ENCODE assay signal across 8 mouse cellular contexts in the genomic region with DNA sequence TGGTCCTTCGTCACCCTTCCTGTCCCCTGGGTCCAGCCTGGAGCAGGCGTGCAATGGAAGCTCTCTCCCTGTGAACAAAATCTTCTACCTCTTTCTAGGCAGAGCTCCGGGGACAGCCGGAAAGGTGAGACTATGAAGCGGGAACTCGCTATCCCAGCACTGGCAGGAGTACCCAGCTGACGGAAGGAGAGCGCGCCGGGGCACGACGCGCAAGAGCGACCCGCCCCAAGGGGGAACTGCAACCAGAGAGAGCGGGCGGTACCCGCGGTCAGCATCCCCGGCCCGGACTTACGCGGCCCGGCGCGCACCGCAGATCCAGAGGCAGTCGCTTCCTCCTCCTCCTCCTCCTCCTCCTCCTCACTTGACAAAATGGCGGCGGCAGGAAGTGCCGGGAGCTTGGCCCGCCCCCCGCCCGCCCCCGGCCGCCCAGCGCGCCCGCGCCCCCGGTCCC. TPM values are rescaled to one million over a fixed set of nuclear protein-coding genes. Genes with fewer than 3 reads are reported as not detected.
A peak's percentile ranks its signal among the peaks of the same experiment; 100 is the strongest.
DNase-seq lines count a peak whose midpoint lies in the region; ATAC-seq and TF ChIP-seq lines count a peak whose summit lies in the region.

No protein-coding gene starts in this region.

- H3K9ac ChIP-seq in heart, embryonic 14.5 days (ENCODE audit: low read length) = peak overlapping the region; percentile 98
- H3K9ac ChIP-seq in liver, postnatal 0 days (replicated peaks) = peak overlapping the region; percentile 98
- peak overlapping the region; percentile 99 for H3K9ac ChIP-seq in neural tube, embryonic 12.5 days
- peak overlapping the region; percentile 97 for H3K9ac ChIP-seq in stomach, postnatal 0 days (ENCODE audit: low read length)

- peak overlapping the region; percentile 91 to 99 for H3K27ac ChIP-seq in heart, embryonic 14.5 days (replicated peaks in 1 of 2; ENCODE audit: control insufficient read depth in 1 of 2, insufficient read depth in 1 of 2, low read depth in 2 of 2, low read length in 2 of 2)
- peak overlapping the region; percentile 100 for H3K27ac ChIP-seq in liver, postnatal 0 days (ENCODE audit: low read depth)
- peak overlapping the region; percentile 99 for H3K27ac ChIP-seq in neural tube, embryonic 12.5 days
- peak overlapping the region; percentile 100 for H3K27ac ChIP-seq in stomach, postnatal 0 days (replicated peaks)

- H3K36me3 ChIP-seq in heart, embryonic 14.5 days (ENCODE audit: control insufficient read depth, insufficient read depth, low read length) = no peaks in the 10 kb centered on the region
- H3K36me3 ChIP-seq in liver, postnatal 0 days (replicated peaks; ENCODE audit: insufficient read depth, low read length) = no peaks in the 10 kb centered on the region; the same call in 1 of the 2 replicates
- H3K36me3 ChIP-seq in neural tube, embryonic 12.5 days = no peaks in the 10 kb centered on the region
- no peaks in the 10 kb centered on the region for H3K36me3 ChIP-seq in stomach, postnatal 0 days (ENCODE audit: control insufficient read depth, insufficient read depth, low read length)

- TF ChIP-seq POLR2A in brain, embryonic 14.5 days (IDR thresholded peaks at IDR 0.05; ENCODE audit: borderline replicate concordance, extremely low read depth, insufficient read depth, insufficient read length, poor library complexity, severe bottlenecking) = no peak

- WGBS in heart, embryonic 14.5 days = under 1% methylated on average over 22 of the region's 41 CpGs
- under 1% methylated on average over 27 of the region's 41 CpGs for WGBS in liver, postnatal 0 days (ENCODE audit: insufficient replicate concordance)
- WGBS in neural tube, embryonic 12.5 days = 0% methylated on average over 41 of the region's 41 CpGs
- under 1% methylated on average over 27 of the region's 41 CpGs for WGBS in stomach, postnatal 0 days

- no peak for TF ChIP-seq EP300 in liver, postnatal 0 days (IDR thresholded peaks at IDR 0.05; ENCODE audit: low read depth)
- TF ChIP-seq EP300 in stomach, postnatal 0 days (optimal IDR thresholded peaks at IDR 0.05) = no peak

- H3K4me3 ChIP-seq in heart, embryonic 14.5 days (ENCODE audit: control insufficient read depth in 1 of 2, insufficient read depth in 1 of 2, low read depth in 1 of 2, low read length in 2 of 2) = peak overlapping the region; percentile 86 to 94
- peak overlapping the region; percentile 99 for H3K4me3 ChIP-seq in liver, postnatal 0 days (ENCODE audit: low read depth, low read length)
- peak overlapping the region; percentile 89 for H3K4me3 ChIP-seq in neural tube, embryonic 12.5 days
- peak overlapping the region; percentile 97 for H3K4me3 ChIP-seq in stomach, postnatal 0 days (ENCODE audit: low read depth, low read length)

- H3K4me2 ChIP-seq in heart, embryonic 14.5 days (ENCODE audit: low read length) = peak overlapping the region; percentile 74
- peak overlapping the region; percentile 72 for H3K4me2 ChIP-seq in liver, postnatal 0 days (ENCODE audit: low read depth, low read length)
- peak overlapping the region; percentile 80 for H3K4me2 ChIP-seq in neural tube, embryonic 12.5 days (replicated peaks)
- H3K4me2 ChIP-seq in stomach, postnatal 0 days (replicated peaks; ENCODE audit: low read depth) = peak overlapping the region; percentile 69

- DNase-seq in CD8-positive naive resting alpha-beta T cell, adult 2 months (ENCODE audit: low read depth in 2 of 2, low spot score in 2 of 2) = peak; percentile 42 to 48
- peak; percentile 74 for DNase-seq in brain, embryonic 14.5 days (ENCODE audit: low read depth)
- DNase-seq in kidney, postnatal 10 days = peak; percentile 78
- DNase-seq in liver, postnatal 0 days = peak; percentile 80
- peak; percentile 78 for DNase-seq in stomach, postnatal 0 days (ENCODE audit: low spot score)

- peak; percentile 82 for ATAC-seq in erythroid progenitor cell, adult 5-6 weeks (replicated peaks; ENCODE audit: low FRiP score, poor library complexity, severe bottlenecking)
- peak; percentile 57 for ATAC-seq in heart, embryonic 14.5 days (ENCODE audit: insufficient number of reproducible peaks, insufficient read depth, low FRiP score, low read depth)
- ATAC-seq in liver, postnatal 0 days = peak; percentile 69
- ATAC-seq in neural tube, embryonic 12.5 days (ENCODE audit: low FRiP score, low read depth) = peak; percentile 70
- peak; percentile 71 for ATAC-seq in stomach, postnatal 0 days (ENCODE audit: low FRiP score, low TSS enrichment)

- H3K27me3 ChIP-seq in heart, embryonic 14.5 days (ENCODE audit: control insufficient read depth, insufficient read depth, low read length) = no peaks in the 10 kb centered on the region
- H3K27me3 ChIP-seq in liver, postnatal 0 days (ENCODE audit: insufficient read depth, low read length) = no peaks in the 10 kb centered on the region
- no peaks in the 10 kb centered on the region for H3K27me3 ChIP-seq in neural tube, embryonic 12.5 days (replicated peaks)
- no peaks in the 10 kb centered on the region for H3K27me3 ChIP-seq in stomach, postnatal 0 days (ENCODE audit: control insufficient read depth, insufficient read depth, low read length)

- peaks cover 0 to 18% of the 10 kb centered on the region in 2 experiments; a peak in 3 of 4 replicates for H3K4me1 ChIP-seq in heart, embryonic 14.5 days (ENCODE audit: control insufficient read depth in 2 of 2, insufficient read depth in 2 of 2, low read length in 2 of 2)
- H3K4me1 ChIP-seq in liver, postnatal 0 days (ENCODE audit: insufficient read depth) = peaks cover 28% of the 10 kb centered on the region
- peaks cover 20% of the 10 kb centered on the region for H3K4me1 ChIP-seq in neural tube, embryonic 12.5 days
- H3K4me1 ChIP-seq in stomach, postnatal 0 days (replicated peaks; ENCODE audit: control insufficient read depth, insufficient read depth) = no peaks in the 10 kb centered on the region

- no peak for TF ChIP-seq CTCF in brain, embryonic 14.5 days (IDR thresholded peaks at IDR 0.05; ENCODE audit: borderline replicate concordance, extremely low read depth, insufficient read depth, insufficient read length)
- no peak for TF ChIP-seq CTCF in liver, postnatal 0 days (IDR thresholded peaks at IDR 0.05; ENCODE audit: low read depth)
- TF ChIP-seq CTCF in stomach, postnatal 0 days (IDR thresholded peaks at IDR 0.05; ENCODE audit: low read depth) = no peak

- no peaks in the 10 kb centered on the region for H3K9me3 ChIP-seq in heart, embryonic 14.5 days (ENCODE audit: control insufficient read depth, low read length)
- no peaks in the 10 kb centered on the region for H3K9me3 ChIP-seq in liver, postnatal 0 days (ENCODE audit: low read length)
- H3K9me3 ChIP-seq in neural tube, embryonic 12.5 days = no peaks in the 10 kb centered on the region
- H3K9me3 ChIP-seq in stomach, postnatal 0 days (ENCODE audit: control insufficient read depth, low read length) = no peaks in the 10 kb centered on the region

RNA-seq across cellular contexts. Expression of a gene that starts 0.7 kb away (rescaled TPM):
- 31.1 and 85.6 TPM in 2 replicates for polyA plus RNA-seq in brain, embryonic 14.5 days (2012; rRNA removed)
- total RNA-seq in erythroid progenitor cell, adult 5-6 weeks (2015; ENCODE audit: low replicate concordance) = 116 and 144 TPM in 2 replicates
- 61.8 and 82.5 TPM in 2 replicates for total RNA-seq in erythroid progenitor cell, adult 5-6 weeks (2017; ENCODE audit: low replicate concordance)
- polyA plus RNA-seq in heart, embryonic 14.5 days (2014; fragmentation: Nextera tagmentation; extraction: Ambion mirVana) = 54.7 and 57.0 TPM in 2 replicates
- polyA plus RNA-seq in liver, postnatal 0 days (2015; fragmentation: Nextera tagmentation; extraction: Ambion mirVana) = 20.2 and 20.7 TPM in 2 replicates
- polyA plus RNA-seq in neural tube, embryonic 12.5 days (2016; fragmentation: Nextera tagmentation; extraction: Ambion mirVana) = 105 and 112 TPM in 2 replicates
- polyA plus RNA-seq in stomach, postnatal 0 days (2015; fragmentation: Nextera tagmentation; extraction: Ambion mirVana) = 28.6 and 29.9 TPM in 2 replicates

RNA-seq across cellular contexts. Expression of a gene that starts 37.2 kb away (rescaled TPM):
- 103 and 120 TPM in 2 replicates for polyA plus RNA-seq in brain, embryonic 14.5 days (2012; rRNA removed)
- 26.8 and 33.5 TPM in 2 replicates for total RNA-seq in erythroid progenitor cell, adult 5-6 weeks (2015; ENCODE audit: low replicate concordance)
- 60.9 and 62.4 TPM in 2 replicates for total RNA-seq in erythroid progenitor cell, adult 5-6 weeks (2017; ENCODE audit: low replicate concordance)
- polyA plus RNA-seq in heart, embryonic 14.5 days (2014; fragmentation: Nextera tagmentation; extraction: Ambion mirVana) = 33.0 and 34.9 TPM in 2 replicates
- polyA plus RNA-seq in liver, postnatal 0 days (2015; fragmentation: Nextera tagmentation; extraction: Ambion mirVana) = 14.5 and 17.3 TPM in 2 replicates
- polyA plus RNA-seq in neural tube, embryonic 12.5 days (2016; fragmentation: Nextera tagmentation; extraction: Ambion mirVana) = 124 and 126 TPM in 2 replicates
- polyA plus RNA-seq in stomach, postnatal 0 days (2015; fragmentation: Nextera tagmentation; extraction: Ambion mirVana) = 30.3 and 31.0 TPM in 2 replicates

Comparison
In these comparisons a context has a peak if more than half of its experiments do, and no peak if none do; other contexts are left out.
1. Peak in every context shown above with its lines: DNase-seq, ATAC-seq, H3K4me3 ChIP-seq and H3K27ac ChIP-seq.